Mouse (Mus musculus) lung, embryonic 14.5 days (tissue): ENCODE measurements at regions not wholly inside any gene's neighbourhood (a gene's known extent, or its start where the extent isn't known, plus 50 kb on each side); places are given as distances from the start of the nearest gene placed in this dataset.

Source experiments
- ATAC-seq: fragments of 200-750 bp; cut with Nextera tagmentation; 2 replicates; pipeline ENCODE4 v1.8.0; 2017; ENCODE audit warnings: mild to moderate bottlenecking, moderate TSS enrichment, moderate library complexity; ENCODE audit not compliant: insufficient read depth
- DNase-seq: peaks from one replicate; pipeline ENCODE4 v3.0.0-alpha.2; 2015
- H3K27ac ChIP-seq: fragments of 300-500 bp; sonication (generic); 2 replicates; pipeline ENCODE4 v1.5.1; 2014; ENCODE audit warnings: low read depth, mild to moderate bottlenecking, moderate library complexity
- H3K27me3 ChIP-seq: fragments of 300-500 bp; sonication (generic); 2 replicates; pipeline ENCODE4 v1.6.1; 2014; ENCODE audit warnings: low read length, control low read depth; ENCODE audit not compliant: insufficient read depth
- H3K36me3 ChIP-seq: fragments of 300-500 bp; sonication (generic); 2 replicates; pipeline ENCODE4 v1.6.1; 2014; ENCODE audit warnings: control low read depth; ENCODE audit not compliant: insufficient read depth
- H3K4me1 ChIP-seq: fragments of 300-500 bp; sonication (generic); 2 replicates; pipeline ENCODE4 v1.6.1; 2014; ENCODE audit warnings: antibody characterized with exemption, control low read depth; ENCODE audit not compliant: insufficient read depth
- H3K4me2 ChIP-seq: fragments of 300-500 bp; sonication (generic); 2 replicates; pipeline ENCODE4 v1.6.1; 2014; ENCODE audit warnings: mild to moderate bottlenecking
- H3K4me3 ChIP-seq: fragments of 300-500 bp; sonication (generic); 2 replicates; pipeline ENCODE4 v1.5.1; 2014; ENCODE audit warnings: low read depth, low read length
- H3K9ac ChIP-seq: fragments of 300-500 bp; sonication (generic); 2 replicates; pipeline ENCODE4 v1.6.1; 2014
- H3K9me3 ChIP-seq: fragments of 300-500 bp; sonication (generic); 2 replicates; pipeline ENCODE4 v1.6.1; 2016; ENCODE audit warnings: low read depth, low read length, control low read depth
- CTCF ChIP-seq: IDR thresholded peaks from 2 replicates; pipeline ENCODE4 v1.5.1; 2016; ENCODE audit warnings: antibody characterized with exemption, low read depth
- WGBS: fragments of 180-500 bp; shearing (Covaris S2); extraction: QIAGEN DNeasy Blood & Tissue Kit; methylation state at CpG from one replicate; pipeline ENCODE4 v1.1.7; 2014; 5-methylcytosine and 5-hydroxymethylcytosine counted together

GRCm38 (mm10) chr12:106515257-106515788, 505.3 kb downstream of the Vrk1 start:
- H3K4me1 ChIP-seq: no peaks in the 10 kb centered on the region
- H3K9me3 ChIP-seq: no peaks in the 10 kb centered on the region
- H3K9ac ChIP-seq: no peak overlapping the region
- ATAC-seq: no peak
- no peak for TF ChIP-seq CTCF
- no peak overlapping the region for H3K4me2 ChIP-seq
- peak; percentile 60 for DNase-seq
- H3K36me3 ChIP-seq: no peaks in the 10 kb centered on the region
- no peaks in the 10 kb centered on the region for H3K27me3 ChIP-seq
- WGBS: 48% methylated on average over 17 of the region's 17 CpGs
- no peak overlapping the region for H3K27ac ChIP-seq
- no peak overlapping the region for H3K4me3 ChIP-seq

- no peak overlapping the region for H3K27ac ChIP-seq
- H3K4me2 ChIP-seq: no peak overlapping the region
- no peak overlapping the region for H3K4me3 ChIP-seq
- TF ChIP-seq CTCF: no peak
- H3K9ac ChIP-seq: no peak overlapping the region
- DNase-seq (no peak), ATAC-seq (no peak)
- 70% methylated on average over 5 of the region's 5 CpGs for WGBS
- H3K27me3 ChIP-seq: no peaks in the 10 kb centered on the region
- H3K4me1 ChIP-seq: no peaks in the 10 kb centered on the region
- no peaks in the 10 kb centered on the region for H3K9me3 ChIP-seq
- H3K36me3 ChIP-seq: no peaks in the 10 kb centered on the region
These were observed 509.1 kb downstream of the Vrk1 start for GRCm38 (mm10) chr12:106519141-106519540.

- H3K4me2 ChIP-seq: no peak overlapping the region
- no peak for ATAC-seq
- H3K27ac ChIP-seq: no peak overlapping the region
- no peaks in the 10 kb centered on the region for H3K27me3 ChIP-seq
- 67% methylated on average over 4 of the region's 4 CpGs for WGBS
- no peaks in the 10 kb centered on the region for H3K9me3 ChIP-seq
- no peak overlapping the region for H3K9ac ChIP-seq
- no peak for TF ChIP-seq CTCF
- H3K4me1 ChIP-seq: no peaks in the 10 kb centered on the region
- DNase-seq: no peak
- H3K4me3 ChIP-seq: no peak overlapping the region
- H3K36me3 ChIP-seq: no peaks in the 10 kb centered on the region
These were observed 514.4 kb downstream of the Vrk1 start for GRCm38 (mm10) chr12:106524411-106524810.

DNA sequence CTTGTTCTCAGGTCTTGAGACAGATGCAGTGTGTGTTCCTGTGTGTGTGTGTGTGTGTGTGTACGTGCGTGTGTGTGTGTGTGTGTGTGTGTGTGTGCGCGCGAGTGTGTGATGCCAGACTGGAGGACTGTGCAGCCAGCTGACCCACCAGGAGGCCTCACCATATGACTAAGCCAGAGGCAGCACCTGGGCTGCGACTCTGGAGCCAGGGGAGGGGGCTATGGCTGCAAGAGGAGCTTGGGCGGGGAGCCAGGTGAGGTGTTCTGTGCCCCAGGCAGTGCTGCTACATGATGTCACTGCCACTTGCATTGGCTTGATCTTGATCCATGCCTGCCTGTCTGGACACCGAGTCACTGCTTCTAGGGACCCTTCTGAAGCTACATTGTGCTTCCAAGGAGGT, 517.1 kb downstream of the Vrk1 start:
- Histone ChIP-seq H3K36me3 (no peaks in the 10 kb centered on the region), H3K4me3 (no peak overlapping the region), H3K27me3 (no peaks in the 10 kb centered on the region), H3K4me1 (no peaks in the 10 kb centered on the region), H3K9ac (no peak overlapping the region), H3K27ac (no peak overlapping the region), H3K4me2 (no peak overlapping the region), H3K9me3 (no peaks in the 10 kb centered on the region)
- 63% methylated on average over 8 of the region's 8 CpGs for WGBS
- DNase-seq (no peak), ATAC-seq (no peak)
- no peak for TF ChIP-seq CTCF

- Histone ChIP-seq H3K9me3 (no peaks in the 10 kb centered on the region), H3K27ac (no peak overlapping the region), H3K27me3 (no peaks in the 10 kb centered on the region), H3K9ac (no peak overlapping the region), H3K4me1 (no peaks in the 10 kb centered on the region), H3K4me2 (0 out of 2 replicates have a peak overlapping the region, but pooled peaks have one; percentile 7), H3K36me3 (no peaks in the 10 kb centered on the region), H3K4me3 (no peak overlapping the region)
- no peak; the same call in 1 of the 2 replicates for ATAC-seq
- no peak for TF ChIP-seq CTCF
- peak; percentile 53 for DNase-seq
- 10% methylated on average over 20 of the region's 20 CpGs for WGBS
These were observed 517.8 kb downstream of the Vrk1 start for GRCm38 (mm10) chr12:106527699-106528434.

- 23% methylated on average over 10 of the region's 10 CpGs for WGBS
- DNase-seq (no peak), ATAC-seq (no peak)
- H3K4me3 ChIP-seq: no peak overlapping the region
- no peak overlapping the region for H3K9ac ChIP-seq
- no peak overlapping the region for H3K4me2 ChIP-seq
- no peaks in the 10 kb centered on the region for H3K36me3 ChIP-seq
- H3K9me3 ChIP-seq: no peaks in the 10 kb centered on the region
- no peak for TF ChIP-seq CTCF
- no peaks in the 10 kb centered on the region for H3K27me3 ChIP-seq
- H3K27ac ChIP-seq: no peak overlapping the region
- no peaks in the 10 kb centered on the region for H3K4me1 ChIP-seq
These were observed 518.5 kb downstream of the Vrk1 start for GRCm38 (mm10) chr12:106528521-106528920.

DNA sequence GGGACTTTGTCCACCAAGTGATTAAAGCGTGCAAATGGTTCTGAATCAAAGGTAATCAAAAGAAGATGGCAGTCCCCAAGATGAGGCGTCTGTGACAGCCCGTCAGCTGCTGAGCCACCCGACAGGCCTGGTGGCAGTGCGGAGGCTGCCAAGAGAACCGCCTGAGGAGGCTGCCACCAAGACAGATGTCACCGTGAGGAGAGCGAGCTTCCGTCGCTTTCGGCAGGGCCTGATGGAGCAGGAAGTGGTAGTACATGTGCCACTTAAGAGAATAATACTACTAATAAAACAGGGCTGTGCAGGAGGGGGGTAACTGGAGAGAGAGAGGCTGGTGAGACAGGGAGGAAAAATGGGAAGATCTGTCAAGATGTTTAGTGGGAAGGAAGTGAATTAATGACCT, 519.1 kb downstream of the Vrk1 start:
- WGBS: 27% methylated on average over 11 of the region's 11 CpGs
- ATAC-seq (no peak), DNase-seq (no peak)
- Histone ChIP-seq H3K9ac (no peak overlapping the region), H3K4me3 (no peak overlapping the region), H3K4me1 (no peaks in the 10 kb centered on the region), H3K27me3 (no peaks in the 10 kb centered on the region), H3K36me3 (no peaks in the 10 kb centered on the region), H3K9me3 (no peaks in the 10 kb centered on the region), H3K4me2 (no peak overlapping the region), H3K27ac (no peak overlapping the region)
- no peak for TF ChIP-seq CTCF
